Mouse (Mus musculus) midbrain, embryonic 16.5 days (tissue): ENCODE data around the gene Kif16b. TPM values are rescaled to one million over a fixed set of nuclear protein-coding genes. Genes with fewer than 3 reads are reported as not detected.

Source experiments
- ATAC-seq: fragments of 200-750 bp; cut with Nextera tagmentation; 2 replicates; pipeline ENCODE4 v1.8.0; 2017; ENCODE audit warnings: moderate TSS enrichment
- H3K27ac ChIP-seq: fragments of 300-500 bp; sonication (generic); 2 replicates; pipeline ENCODE4 v1.5.1; 2014; ENCODE audit warnings: mild to moderate bottlenecking, low read length, mixed read lengths
- H3K27me3 ChIP-seq: fragments of 300-500 bp; sonication (generic); 2 replicates; pipeline ENCODE4 v1.6.1; 2014; ENCODE audit warnings: low read depth, low read length, mixed read lengths; ENCODE audit not compliant: control insufficient read depth, insufficient read depth
- H3K36me3 ChIP-seq: fragments of 300-500 bp; sonication (generic); 2 replicates; pipeline ENCODE4 v1.6.1; 2014; ENCODE audit warnings: mild to moderate bottlenecking, low read length, moderate library complexity, mixed read lengths; ENCODE audit not compliant: control insufficient read depth, insufficient read depth
- H3K4me1 ChIP-seq: fragments of 300-500 bp; sonication (generic); 2 replicates; pipeline ENCODE4 v1.6.1; 2014; ENCODE audit warnings: mild to moderate bottlenecking, low read length, mixed read lengths; ENCODE audit not compliant: control insufficient read depth, insufficient read depth
- H3K4me2 ChIP-seq: fragments of 300-500 bp; sonication (generic); 2 replicates; pipeline ENCODE4 v1.6.1; 2014; ENCODE audit warnings: mild to moderate bottlenecking, low read length, mixed read lengths
- H3K4me3 ChIP-seq: fragments of 300-500 bp; sonication (generic); 2 replicates; pipeline ENCODE4 v1.5.1; 2014; ENCODE audit warnings: low read depth, mild to moderate bottlenecking, low read length, moderate library complexity, mixed read lengths
- H3K9ac ChIP-seq: fragments of 300-500 bp; sonication (generic); 2 replicates; pipeline ENCODE4 v1.6.1; 2014; ENCODE audit warnings: low read depth, low read length, mixed read lengths
- H3K9me3 ChIP-seq: fragments of 300-500 bp; sonication (generic); replicated peaks from 2 replicates; pipeline ENCODE4 v1.6.1; 2014; ENCODE audit warnings: mild to moderate bottlenecking, low read length, mixed read lengths; ENCODE audit not compliant: control insufficient read depth, poor library complexity, severe bottlenecking
- WGBS: fragments of 180-500 bp; shearing (Covaris S2); extraction: QIAGEN DNeasy Blood & Tissue Kit; methylation state at CpG from one replicate; pipeline ENCODE4 v1.1.7; 2014; 5-methylcytosine and 5-hydroxymethylcytosine counted together
- polyA plus RNA-seq: library from polyadenylated mRNA; unstranded; fragments of >200 nt; fragmentation: Nextera tagmentation; extraction: Ambion mirVana; gene quantifications from 2 replicates; pipeline ENCODE4 v1.2.1, GENCODE M21; 2015

Gene Kif16b
- polyA plus RNA-seq, 1 experiment from 2014 or later = 3.6 TPM

DNA sequence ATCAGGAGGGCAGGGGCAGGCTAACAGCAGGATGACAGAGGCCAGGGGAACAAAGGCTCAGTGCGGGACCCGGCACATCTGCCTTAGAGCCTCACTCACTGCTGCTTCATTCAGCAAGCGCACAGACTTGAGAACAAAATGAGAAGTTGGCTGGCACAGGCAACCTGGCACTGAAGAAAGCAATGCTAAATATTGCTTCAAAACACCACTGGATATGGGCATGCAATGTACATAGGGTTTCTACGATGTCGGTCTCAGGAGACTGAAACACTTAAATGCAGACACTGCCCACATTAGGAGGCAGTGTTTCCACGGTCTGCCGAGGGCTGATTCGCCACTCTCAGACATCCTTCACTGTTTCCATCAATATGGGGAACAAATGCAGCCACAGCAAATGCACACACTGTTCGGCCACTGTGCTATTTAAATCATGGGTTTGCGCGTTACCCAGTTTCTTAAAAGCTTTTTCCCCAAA, 131.6 kb downstream of the Kif16b start:
- 38% methylated on average over 11 of the region's 11 CpGs for WGBS
- Histone ChIP-seq H3K4me3 (no peak overlapping the region), H3K27ac (peak overlapping the region; percentile 26; the same call in 1 of the 2 replicates), H3K36me3 (no peaks in the 10 kb centered on the region), H3K9ac (no peak overlapping the region), H3K9me3 (no peaks in the 10 kb centered on the region), H3K4me1 (peaks cover 5% of the 10 kb centered on the region; the same call in 1 of the 2 replicates), H3K27me3 (no peaks in the 10 kb centered on the region), H3K4me2 (no peak overlapping the region)
- ATAC-seq = peak; percentile 58; the same call in 1 of the 2 replicates

DNA sequence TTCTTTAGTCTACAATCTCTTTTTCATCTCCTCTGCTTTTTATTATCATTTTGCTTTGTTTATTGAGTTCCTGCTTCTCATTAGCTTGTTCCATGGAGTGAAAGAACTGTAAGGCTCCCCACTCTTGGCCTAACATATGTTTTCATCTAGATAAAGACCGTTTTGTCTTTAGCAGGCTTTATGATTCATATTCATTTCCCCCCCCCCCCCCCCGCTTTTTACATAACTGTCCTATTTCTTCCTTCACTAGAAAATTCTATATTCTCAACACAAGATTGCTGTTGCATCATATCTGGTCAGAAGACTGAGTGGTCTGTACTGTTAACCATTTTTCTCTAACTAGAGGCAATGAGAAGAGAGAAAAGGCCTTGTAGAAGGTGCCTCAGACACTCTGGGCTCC, 137.1 kb downstream of the Kif16b start:
- Histone ChIP-seq H3K27ac (no peak overlapping the region), H3K9ac (no peak overlapping the region), H3K36me3 (no peaks in the 10 kb centered on the region), H3K4me3 (no peak overlapping the region), H3K4me2 (no peak overlapping the region), H3K27me3 (no peaks in the 10 kb centered on the region), H3K9me3 (no peaks in the 10 kb centered on the region), H3K4me1 (no peaks in the 10 kb centered on the region)
- WGBS = 94% methylated on average over 2 of the region's 2 CpGs
- no peak for ATAC-seq

DNA sequence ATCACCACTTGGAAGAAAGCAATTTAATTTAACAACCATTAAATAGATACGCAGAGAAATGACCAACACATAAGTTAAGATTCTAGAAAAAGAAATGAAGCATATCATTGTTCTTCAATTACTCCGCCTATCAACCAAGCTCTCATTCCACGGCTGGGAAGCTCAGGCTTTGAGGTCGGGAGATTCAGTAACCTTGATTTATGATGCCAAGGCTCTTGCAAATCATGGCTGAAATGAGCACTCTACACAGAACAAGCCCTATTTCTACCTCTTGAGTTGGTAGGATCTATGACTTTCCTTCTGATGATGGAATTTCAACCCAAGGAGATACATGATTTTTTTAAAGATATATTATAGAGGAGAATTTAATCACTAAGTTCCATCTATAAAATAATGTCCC, 140.5 kb downstream of the Kif16b start:
- no peak overlapping the region for H3K9ac ChIP-seq
- H3K27ac ChIP-seq = no peak overlapping the region
- H3K27me3 ChIP-seq = no peaks in the 10 kb centered on the region
- H3K36me3 ChIP-seq = no peaks in the 10 kb centered on the region
- ATAC-seq = no peak
- no peaks in the 10 kb centered on the region for H3K9me3 ChIP-seq
- no peaks in the 10 kb centered on the region for H3K4me1 ChIP-seq
- no peak overlapping the region for H3K4me3 ChIP-seq
- 74% methylated on average over 4 of the region's 4 CpGs for WGBS
- H3K4me2 ChIP-seq = no peak overlapping the region

DNA sequence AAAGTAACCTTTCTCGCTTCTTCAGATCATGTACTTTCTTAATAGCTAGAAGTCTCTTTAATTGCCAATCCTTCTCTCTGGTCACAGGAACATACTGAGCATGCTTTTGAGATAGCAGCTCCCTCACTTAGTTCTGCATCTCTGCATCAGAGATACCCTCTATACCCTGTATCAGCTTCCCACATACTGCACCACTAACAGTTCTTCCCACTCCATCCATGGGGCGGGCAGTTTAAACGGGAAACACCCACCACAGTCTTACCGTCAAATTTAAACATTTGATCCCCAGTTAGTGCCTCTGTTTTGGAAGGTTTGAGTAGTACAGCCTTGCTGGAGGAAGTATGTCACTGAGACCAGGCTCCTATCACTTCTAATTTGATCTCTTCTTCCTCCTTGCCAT, 142.1 kb downstream of the Kif16b start:
- no peaks in the 10 kb centered on the region for H3K27me3 ChIP-seq
- no peak overlapping the region for H3K27ac ChIP-seq
- 96% methylated on average over 4 of the region's 4 CpGs for WGBS
- H3K9ac ChIP-seq = no peak overlapping the region
- ATAC-seq = no peak
- no peak overlapping the region for H3K4me3 ChIP-seq
- no peak overlapping the region for H3K4me2 ChIP-seq
- H3K4me1 ChIP-seq = no peaks in the 10 kb centered on the region
- H3K9me3 ChIP-seq = no peaks in the 10 kb centered on the region
- no peaks in the 10 kb centered on the region for H3K36me3 ChIP-seq

DNA sequence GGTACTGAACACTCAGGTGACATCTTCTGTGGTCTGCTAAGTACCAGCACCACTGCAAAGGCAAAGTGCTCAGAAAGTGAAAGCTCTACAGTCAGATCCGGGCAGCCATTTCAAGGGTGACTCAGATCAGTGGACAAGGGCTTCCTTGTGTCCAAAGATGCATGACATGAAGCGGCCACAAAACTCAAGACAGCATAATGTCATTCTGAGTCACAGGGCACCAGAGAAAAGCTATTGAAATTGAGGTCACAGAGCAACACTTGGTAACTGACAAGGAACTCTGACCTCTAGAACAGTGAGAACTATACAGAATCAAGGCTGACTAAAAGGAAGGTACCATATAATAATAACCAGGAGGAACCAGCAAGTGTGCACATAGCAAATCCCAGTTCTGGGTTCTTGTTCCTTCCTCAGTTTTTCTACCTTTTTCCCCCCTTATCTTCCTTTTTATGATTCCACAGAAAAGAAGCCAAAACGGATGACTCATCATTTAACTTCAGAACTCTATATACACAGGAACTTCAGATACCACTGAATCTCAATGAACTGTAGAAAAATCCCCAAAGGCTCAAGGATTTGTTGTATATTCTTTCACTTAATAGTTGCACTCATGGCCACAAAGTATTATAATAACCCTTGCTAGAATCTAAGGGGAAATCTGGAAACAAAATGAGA, 143.1 kb downstream of the Kif16b start:
- H3K36me3 ChIP-seq = no peaks in the 10 kb centered on the region
- no peaks in the 10 kb centered on the region for H3K27me3 ChIP-seq
- H3K4me2 ChIP-seq = no peak overlapping the region
- no peak for ATAC-seq
- WGBS = 83% methylated on average over 3 of the region's 3 CpGs
- H3K9ac ChIP-seq = no peak overlapping the region
- H3K9me3 ChIP-seq = no peaks in the 10 kb centered on the region
- H3K4me3 ChIP-seq = no peak overlapping the region
- no peak overlapping the region for H3K27ac ChIP-seq
- no peaks in the 10 kb centered on the region for H3K4me1 ChIP-seq

DNA sequence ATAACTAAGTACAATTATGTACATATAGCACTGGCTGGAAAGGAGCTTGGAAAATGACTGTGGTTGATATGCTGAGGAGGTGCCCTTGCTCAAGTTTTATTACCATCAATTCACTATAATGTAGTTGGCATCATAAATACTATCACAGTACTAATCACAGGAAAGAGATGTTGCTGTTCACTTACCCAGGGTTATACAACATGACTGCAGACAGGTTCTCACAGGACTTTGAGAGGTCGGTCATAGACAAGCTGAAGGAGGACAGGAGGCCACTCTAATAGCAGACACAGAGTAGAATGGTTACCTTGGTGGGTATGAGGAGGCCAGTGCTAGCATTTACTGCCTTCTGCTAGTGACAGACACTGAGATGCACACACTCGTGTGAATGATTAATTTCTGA, 162.0 kb downstream of the Kif16b start:
- Histone ChIP-seq H3K4me2 (no peak overlapping the region), H3K27me3 (no peaks in the 10 kb centered on the region), H3K9me3 (no peaks in the 10 kb centered on the region), H3K36me3 (no peaks in the 10 kb centered on the region), H3K27ac (no peak overlapping the region), H3K9ac (no peak overlapping the region), H3K4me1 (no peaks in the 10 kb centered on the region), H3K4me3 (no peak overlapping the region)
- no peak for ATAC-seq
- 87% methylated on average over 2 of the region's 2 CpGs for WGBS

DNA sequence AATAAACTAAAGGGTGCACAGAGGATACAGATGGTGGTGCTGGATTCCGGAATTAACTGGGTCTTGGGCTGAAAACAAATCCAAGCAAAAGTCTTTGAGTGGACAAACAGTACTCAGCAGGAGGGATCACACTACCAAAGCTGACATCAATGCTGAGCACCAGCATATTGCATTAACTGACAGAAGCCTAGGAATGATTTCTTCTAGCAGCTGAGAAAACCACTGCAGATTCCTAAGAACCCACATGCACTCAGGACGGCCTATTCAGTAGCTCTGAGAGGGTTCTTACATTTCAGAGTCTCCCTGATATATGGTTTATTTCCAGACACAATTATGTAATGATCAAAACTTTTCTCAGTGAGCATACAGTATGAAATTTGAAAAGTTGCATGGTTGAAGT, 162.8 kb downstream of the Kif16b start:
- H3K4me3 ChIP-seq = no peak overlapping the region
- no peak overlapping the region for H3K4me2 ChIP-seq
- 84% methylated on average over 2 of the region's 2 CpGs for WGBS
- H3K36me3 ChIP-seq = no peaks in the 10 kb centered on the region
- no peaks in the 10 kb centered on the region for H3K4me1 ChIP-seq
- no peak overlapping the region for H3K27ac ChIP-seq
- ATAC-seq = no peak
- no peak overlapping the region for H3K9ac ChIP-seq
- no peaks in the 10 kb centered on the region for H3K27me3 ChIP-seq
- H3K9me3 ChIP-seq = no peaks in the 10 kb centered on the region

DNA sequence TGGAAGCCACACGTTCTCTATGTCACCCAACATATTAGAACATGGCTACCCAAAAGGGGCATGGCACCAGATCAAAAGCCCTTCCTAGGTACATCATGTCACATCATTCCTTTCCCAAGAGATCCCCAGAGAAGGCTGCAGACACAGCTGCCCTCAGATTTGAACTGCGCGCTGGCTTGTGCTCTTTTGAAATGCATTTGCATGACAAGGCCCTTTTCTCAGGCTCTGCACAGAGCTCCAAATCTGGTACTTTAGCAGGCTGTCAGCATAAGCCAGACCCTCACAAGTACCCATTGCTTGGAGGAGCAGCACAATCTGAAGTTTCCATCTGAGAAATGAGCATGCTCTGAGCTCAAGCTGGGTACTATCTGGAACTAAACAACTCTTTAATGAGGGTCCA, 165.6 kb downstream of the Kif16b start:
- Histone ChIP-seq H3K27ac (no peak overlapping the region), H3K4me2 (no peak overlapping the region), H3K36me3 (no peaks in the 10 kb centered on the region), H3K4me1 (0 out of 2 replicates have a peak, but pooled peaks cover 4% of the 10 kb centered on the region), H3K4me3 (no peak overlapping the region), H3K9me3 (no peaks in the 10 kb centered on the region), H3K27me3 (no peaks in the 10 kb centered on the region), H3K9ac (no peak overlapping the region)
- no peak for ATAC-seq
- WGBS = 40% methylated on average over 3 of the region's 3 CpGs

DNA sequence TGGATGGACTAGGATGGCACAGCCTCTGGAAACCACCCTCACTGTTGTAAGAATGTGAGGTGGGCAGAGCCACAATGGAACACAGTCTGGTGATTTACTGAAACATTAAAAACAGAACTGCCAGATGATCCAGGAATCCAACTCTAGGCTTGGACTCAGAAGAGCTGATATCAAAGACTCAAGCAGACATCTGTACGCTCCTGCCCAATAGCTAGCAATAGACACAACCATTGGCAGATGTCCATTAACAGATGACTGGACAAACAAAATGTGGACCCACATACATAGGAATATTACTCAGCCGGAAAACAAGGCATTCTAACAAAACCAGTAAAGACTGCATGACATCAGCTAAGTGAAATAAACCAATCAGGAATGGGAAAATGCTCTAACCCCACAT, 167.3 kb downstream of the Kif16b start:
- Histone ChIP-seq H3K36me3 (no peaks in the 10 kb centered on the region), H3K4me3 (no peak overlapping the region), H3K9ac (no peak overlapping the region), H3K27me3 (no peaks in the 10 kb centered on the region), H3K9me3 (no peaks in the 10 kb centered on the region), H3K27ac (no peak overlapping the region), H3K4me1 (0 out of 2 replicates have a peak, but pooled peaks cover 4% of the 10 kb centered on the region), H3K4me2 (no peak overlapping the region)
- WGBS = 88% methylated on average over 2 of the region's 2 CpGs
- no peak for ATAC-seq
